Mouse (Mus musculus): ENCODE measurements around the gene Smchd1.

DNA sequence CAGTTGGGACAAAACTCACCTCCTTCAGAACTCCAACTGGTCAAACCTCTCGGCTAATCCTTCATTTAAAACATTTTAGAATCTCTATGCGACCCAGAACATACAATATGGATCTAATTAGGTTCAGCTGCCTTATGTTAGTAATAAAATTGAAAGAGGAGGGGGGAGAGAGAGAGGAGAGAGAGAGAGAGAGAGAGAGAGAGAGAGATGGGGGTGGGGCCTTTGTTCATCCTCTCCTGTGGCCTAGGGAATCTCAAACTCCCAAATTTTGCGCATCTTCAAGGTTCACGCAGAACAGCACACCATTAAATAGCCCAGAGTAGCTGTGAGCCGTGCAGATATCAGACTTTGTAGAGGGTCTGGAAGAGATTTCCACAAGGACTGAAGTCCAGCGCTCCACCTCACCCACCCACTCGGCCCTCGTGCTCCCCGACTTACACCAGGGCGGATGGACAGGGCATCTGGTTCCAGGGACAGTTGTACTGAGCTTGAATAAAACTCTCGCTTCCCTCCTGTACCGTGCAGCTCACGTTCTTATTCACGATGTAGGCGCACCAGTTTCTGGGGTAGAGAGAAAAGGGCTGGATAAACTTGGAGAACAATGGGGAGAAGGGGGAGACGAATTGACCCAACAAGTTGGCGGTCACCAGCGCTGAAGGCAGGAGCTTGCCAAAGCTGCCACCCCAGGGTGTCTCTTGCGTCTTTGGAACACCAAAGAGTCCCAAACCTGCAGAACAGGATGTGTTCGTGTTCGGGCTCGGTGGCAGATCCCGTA lies 165.2 kb downstream of the Smchd1 start:
- TF ChIP-seq CTCF (IDR thresholded peaks at IDR 0.05; ENCODE audit: control insufficient read depth, insufficient read depth, low read length): no peak
- TF ChIP-seq POLR2A (IDR thresholded peaks at IDR 0.05; ENCODE audit: borderline replicate concordance, control insufficient read depth, low read depth, low read length): no peak
